Mouse (Mus musculus): Measurements from ENCODE around the gene Fam189b.

DNA sequence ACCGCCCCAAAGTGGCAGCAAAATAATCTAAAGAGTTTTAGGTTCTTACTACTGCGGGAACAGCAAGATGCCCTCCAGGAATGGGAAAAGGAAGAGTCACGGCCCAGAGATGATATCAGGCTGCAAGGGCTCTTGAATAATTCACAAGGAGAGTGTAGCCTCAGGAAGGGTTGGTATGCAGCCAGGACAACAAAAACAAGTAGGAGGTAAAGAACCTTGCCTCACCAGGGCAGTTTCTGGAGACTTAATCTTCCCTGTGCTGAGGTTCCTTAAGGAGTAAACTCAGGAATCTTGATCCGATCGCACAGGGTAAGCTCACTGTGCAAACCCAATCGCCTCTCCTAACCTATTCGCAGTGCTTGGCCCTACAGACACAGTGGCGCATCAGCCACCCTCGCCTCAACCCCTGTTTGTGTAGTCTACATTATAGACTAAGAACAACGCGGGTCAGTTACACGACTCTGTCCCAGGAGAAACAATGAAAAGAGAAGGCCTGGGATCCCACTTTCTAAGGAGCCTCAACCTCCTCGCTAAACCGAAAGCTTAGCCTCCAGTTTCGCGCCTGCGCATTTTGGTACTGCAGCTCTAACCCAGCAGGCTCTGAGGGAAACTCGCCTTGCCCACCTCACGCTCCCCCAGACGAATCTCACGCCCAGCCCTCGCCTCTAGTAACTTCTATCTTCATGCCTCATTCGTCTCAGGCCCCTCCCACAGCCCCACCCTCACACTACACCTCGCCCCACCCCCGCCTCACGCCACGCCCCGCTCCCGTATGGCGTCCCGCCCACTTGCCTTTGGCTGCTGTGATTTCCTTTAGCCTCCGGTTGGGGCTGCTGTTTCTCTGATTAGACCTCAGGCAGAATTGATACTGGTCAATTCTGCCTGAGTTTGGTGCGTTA is 13.3 kb downstream of the Fam189b start:
- TF ChIP-seq CTCF (IDR thresholded peaks at IDR 0.05; ENCODE audit: low read depth, low read length): peak; percentile 68
- TF ChIP-seq POLR2A (IDR thresholded peaks at IDR 0.05; ENCODE audit: extremely low read depth, insufficient read depth, low read length): 0 out of 2 replicates have a peak, but pooled peaks have one; percentile 13

All from liver, adult 2 months (tissue).